Mouse (Mus musculus) kidney, adult 9 months (tissue): ENCODE results near the gene Tubgcp6.
A peak's percentile ranks its signal among the peaks of the same experiment; 100 is the strongest.

Experiments used
- DNase-seq: peaks from one replicate; pipeline ENCODE4 v3.0.0; 2022

Gene Tubgcp6

DNA sequence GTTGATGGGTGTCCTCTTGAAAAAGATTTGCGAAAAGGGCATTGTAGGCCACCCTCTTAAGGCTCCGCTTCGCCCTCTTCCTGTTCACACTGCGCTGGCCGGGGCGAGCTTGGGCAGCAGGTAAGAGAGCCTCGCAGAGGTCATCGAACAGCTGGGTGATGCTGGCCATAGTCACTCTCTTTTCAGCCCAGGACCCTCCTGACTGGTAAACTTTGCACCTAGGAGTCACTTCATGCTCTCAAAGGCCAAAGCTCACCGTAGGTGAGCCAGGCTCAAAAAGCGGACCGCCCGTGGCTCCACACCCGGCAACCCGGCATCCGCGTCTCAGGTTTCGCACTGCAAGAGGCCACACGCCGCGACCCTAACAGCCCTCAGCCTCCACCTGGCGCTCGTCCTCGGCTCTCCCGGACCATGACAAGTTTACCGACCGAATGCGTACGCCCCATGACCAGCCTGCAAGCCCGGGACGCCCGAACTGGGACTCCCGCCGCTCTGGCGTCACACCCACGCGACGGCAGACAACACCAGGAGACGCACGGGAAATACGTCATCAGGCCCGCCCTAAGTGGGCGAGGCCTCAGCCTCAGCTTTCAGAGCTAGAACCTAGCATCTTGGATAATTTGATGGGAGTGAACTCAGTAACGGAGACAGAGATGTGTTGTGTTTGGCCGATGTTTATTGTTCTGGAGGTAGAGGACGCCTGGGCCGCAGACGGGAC is at the start of gene Tubgcp6:
Gene Tubgcp6, minus strand, starts transcription at position 464 of the 718 bp plus-strand sequence.
- peak; percentile 96 for DNase-seq

DNA sequence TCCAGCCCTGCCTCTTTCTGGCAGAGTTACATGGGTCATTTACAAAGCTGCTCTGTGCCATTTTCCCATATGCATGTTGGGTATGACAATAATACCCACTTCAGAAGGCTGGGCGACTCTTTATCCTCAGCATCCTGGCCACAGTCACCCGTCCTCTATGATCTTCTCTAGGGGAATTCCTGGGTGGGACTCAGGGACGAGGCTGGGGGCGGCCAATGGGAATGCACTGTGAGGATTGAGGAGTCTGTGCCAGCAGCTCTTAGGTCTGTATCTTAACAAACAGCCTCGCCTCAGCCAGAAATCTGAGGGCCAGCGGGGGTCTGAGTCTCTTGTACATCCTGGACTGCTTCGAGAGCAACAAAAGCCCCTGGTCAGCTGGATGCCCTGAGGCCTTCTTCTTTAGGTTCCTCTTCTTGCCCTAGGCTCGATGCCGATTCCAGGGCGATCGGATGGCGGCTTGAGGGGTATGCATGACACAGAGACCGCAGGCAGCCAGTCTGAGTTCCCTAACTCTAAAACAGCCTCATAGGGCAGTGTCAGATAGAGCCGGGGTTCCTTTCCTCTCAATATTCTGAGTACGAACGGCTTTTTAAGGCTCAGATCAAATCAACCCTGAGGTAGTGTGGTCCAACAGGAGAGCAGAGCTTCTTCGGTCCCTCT is 49.5 kb upstream of the Tubgcp6 start:
- DNase-seq = no peak

DNA sequence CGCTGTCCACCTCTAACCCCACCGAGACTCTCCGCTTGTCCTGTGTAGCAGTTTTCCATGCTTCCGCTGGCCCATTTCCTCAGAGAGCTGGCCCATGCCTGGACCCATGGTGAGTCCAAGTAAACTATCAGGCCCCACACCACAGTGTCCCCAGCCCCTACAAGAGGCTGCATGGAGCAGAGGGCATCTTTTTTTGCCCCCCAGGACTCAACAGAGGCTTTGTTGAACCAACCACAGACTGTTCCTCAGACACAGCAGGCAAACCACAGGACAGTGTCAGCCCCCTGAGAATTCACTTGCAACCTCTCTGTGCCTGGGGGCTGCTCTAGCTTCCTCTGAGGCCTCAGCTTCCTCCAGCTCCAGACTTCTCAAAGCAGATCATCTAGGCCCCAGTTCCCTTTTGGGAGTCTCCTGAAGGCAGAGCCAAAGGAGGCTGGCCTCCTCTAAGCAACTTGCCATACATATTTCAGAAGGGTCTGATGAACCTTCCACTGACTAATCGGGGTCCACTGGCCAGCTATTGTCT is 48.7 kb upstream of the Tubgcp6 start:
- no peak for DNase-seq

DNA sequence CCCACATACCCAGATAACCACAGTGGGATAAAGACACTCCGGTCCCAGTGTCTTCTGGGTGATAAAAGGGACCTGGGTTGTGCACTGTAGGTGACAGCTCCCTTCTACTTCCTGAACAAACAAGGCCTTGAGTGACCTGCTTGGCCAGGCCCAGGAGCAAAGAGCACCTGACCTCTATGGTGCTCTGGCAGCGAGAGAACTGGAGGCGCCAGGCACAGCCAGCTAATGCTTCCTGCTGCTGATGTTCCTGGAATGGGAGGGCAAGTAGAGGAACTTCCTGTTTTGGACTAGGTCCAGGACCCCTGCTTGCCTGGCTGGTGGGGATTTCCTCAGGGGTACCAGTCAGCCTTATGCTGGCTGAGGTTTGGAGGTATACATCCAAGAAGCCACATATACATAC is 47.2 kb upstream of the Tubgcp6 start:
- peak; percentile 86 for DNase-seq

DNA sequence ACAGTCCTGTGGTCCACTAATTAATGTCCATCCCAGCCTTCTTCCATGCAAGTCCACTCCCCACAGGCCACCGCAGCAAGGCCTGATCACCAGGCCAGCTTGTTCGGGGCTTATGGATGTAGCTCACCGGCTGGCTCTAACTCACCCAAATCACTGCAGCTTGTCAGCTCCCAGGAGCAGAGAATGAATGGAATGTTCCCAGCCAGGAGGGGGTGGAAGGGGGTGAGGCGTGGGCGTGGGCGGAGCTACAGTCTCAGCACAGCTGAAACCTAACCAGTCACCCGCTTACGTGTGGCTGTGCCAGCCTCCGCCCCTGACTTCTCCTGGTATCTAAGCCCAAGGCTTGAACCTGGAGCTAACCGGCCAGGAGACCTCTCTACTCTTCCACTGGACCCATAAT is 46.5 kb upstream of the Tubgcp6 start:
- peak; percentile 97 for DNase-seq

DNA sequence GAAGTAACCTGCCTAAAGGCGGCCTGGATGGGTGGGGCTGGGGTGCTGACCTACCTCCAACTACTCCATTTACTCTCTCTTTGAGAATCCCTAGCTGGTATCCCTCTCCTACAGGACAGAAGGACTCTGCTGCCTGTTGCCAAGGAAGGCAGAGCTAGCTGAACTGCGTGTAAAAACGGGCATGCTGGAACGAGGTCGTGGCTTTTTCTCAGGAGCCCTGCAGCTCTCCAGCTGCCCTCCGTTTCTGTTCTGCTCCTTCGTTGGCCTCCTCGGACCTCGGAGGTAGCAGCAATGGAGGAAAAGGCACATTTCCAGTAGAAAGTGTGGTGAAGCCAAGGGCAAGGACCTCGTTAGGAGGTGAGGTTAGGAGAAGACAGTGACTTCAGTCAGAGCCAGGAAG is 46.0 kb upstream of the Tubgcp6 start:
- DNase-seq = no peak

DNA sequence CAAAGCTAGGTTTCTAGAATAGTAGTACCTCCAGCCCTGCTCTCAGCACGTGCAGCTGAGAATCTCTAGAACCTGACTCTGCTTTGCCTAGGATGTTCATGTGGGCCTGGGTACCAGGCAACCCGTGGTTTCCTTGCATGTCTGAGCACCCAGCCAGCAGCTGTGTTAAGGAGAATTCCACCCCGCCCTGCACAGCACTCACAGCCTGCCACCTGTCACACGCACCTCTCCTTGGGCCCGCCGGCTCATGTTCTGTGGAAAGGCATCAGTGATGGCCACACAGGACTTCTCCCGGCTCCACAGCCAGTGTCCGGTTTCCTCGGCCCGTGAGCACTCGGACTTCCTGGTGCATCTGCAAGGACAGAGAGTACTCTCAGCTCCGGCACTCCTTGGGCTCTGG is 42.6 kb upstream of the Tubgcp6 start:
- no peak for DNase-seq

DNA sequence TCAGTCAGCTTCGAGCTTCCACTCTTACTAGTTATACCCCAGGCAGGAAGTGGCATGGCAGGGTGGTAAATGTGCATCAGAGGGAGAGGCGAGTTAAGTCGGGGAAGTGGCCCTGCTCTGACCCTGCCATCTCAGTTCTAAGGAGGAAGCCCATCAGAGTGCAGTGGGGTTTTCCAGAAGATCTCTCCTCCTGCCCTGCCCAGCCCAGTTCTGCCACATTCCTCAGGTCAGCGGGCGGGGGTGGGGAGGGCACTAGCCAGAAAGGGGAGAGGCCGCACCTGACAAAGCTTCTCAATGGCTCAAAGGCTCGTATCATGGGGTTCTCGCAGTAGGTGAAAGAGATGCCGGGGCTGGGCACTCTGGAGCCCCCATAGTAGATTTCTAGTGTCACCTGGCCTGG is 38.5 kb upstream of the Tubgcp6 start:
- DNase-seq = no peak

DNA sequence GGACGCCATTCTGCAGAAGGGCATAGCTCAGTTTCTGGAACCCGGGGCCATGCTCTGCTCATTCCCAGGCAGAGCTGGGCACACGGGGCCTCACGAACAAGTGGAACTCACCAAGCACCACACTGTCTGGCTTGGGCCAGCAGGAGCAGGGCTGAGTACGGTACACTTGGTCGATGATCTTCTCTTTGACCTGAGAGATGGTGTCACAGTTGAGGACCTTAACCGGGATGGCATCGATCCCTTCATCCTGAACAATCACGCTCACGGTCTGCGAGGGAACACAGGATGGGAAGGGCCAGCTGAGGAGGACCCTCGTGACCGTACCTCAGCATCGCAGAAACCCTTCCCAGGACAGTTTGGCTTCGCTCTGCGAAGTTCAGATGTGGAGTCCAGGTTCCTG is 35.6 kb upstream of the Tubgcp6 start:
- DNase-seq = no peak

DNA sequence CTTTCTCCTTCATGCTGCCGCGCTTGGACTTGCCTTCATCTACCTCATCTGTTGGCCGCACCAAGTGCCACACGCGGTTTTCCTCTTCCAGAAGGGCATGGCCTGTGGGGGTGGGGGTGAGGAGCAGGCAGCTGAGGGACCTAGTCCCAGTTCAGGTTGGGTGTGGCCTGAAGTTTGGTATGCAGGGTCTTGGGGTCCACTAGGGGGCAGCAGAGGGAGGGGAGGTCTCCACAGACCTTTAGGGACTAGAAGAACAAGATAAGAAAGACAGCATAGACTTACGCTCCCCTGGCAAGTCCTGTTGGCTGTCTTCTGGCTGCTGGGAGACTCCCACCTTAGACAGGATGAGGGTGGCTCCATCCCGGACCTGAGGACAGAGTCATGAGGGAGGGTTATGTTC is 35.0 kb upstream of the Tubgcp6 start:
- peak; percentile 77 for DNase-seq

DNA sequence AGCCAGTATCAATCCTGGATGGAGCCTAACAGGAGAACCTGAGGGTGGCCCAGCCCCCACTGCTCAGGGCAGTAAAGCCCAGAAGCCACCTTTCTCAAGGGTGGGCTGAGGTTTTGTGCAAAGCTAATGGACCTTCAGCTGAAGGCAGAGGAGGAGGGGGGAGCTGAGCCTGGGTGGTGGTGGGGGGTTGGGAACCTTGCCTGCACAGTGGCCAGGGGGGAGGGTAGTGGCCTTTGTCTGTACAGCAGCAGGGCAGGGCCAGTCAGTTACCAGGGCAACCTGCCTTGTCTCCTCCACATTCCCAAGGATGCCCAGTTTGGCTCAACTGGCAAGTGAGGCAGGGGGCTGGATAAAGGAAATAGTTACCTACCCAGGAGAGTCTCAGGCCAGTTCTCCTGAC is 29.4 kb upstream of the Tubgcp6 start:
- no peak for DNase-seq

DNA sequence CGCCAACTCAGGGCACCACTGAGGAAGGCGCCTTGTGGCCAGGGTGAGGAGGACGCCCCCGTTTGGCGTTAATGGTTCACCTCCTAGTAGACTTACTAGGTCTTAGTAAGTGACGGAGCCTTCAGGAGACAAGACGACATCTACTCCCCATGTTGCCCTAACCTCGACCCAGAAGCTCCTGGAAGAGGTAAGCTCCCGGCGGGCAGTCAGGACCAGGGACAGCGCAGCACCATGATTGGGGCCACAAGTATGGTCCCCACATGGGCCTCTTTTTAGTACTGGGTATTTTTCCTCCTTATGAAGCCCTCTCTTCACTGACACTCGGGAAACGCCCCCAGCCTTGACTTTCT is 27.1 kb upstream of the Tubgcp6 start:
- DNase-seq = no peak

DNA sequence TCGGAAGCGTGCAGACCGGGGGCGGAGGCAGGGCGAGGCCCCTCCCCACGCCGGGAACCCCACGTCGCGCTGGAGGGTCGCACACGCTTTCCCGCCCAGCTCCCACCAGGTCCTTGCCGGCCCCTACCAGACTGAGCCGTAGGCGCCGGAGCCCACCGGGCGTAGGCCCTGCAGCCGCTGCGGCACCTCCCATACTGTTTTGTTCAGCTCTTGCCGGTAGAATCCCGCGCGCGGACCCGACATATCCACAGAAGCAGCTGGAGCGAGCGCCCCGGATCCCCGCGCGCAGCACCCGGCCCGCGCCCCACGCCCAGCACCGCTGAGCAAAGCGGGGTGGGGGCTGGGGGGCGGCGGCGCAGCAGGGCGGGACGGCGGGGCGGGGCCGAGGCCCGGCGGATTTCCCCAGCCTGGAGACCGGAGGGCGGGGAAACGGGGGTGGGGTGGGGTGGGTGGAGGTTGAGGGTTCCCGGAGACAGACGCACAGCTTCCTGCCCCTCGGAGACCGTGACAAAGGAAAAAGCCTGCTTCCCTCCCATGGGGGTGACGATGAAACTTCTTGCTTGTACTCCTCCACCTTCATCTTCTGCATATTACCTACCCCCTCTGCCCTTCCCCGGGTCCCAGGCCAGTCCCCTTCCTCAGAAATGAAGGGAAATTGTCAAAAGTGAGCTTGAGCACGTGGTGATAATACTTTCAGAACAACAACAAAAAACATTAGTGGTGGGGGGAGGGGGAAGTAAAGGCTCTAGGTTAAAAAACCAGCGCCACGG is 26.5 kb upstream of the Tubgcp6 start, which contains the start of gene Mapk11:
Gene Mapk11, minus strand, starts transcription at position 358 of the 770 bp plus-strand sequence.
- peak; percentile 48 for DNase-seq

DNA sequence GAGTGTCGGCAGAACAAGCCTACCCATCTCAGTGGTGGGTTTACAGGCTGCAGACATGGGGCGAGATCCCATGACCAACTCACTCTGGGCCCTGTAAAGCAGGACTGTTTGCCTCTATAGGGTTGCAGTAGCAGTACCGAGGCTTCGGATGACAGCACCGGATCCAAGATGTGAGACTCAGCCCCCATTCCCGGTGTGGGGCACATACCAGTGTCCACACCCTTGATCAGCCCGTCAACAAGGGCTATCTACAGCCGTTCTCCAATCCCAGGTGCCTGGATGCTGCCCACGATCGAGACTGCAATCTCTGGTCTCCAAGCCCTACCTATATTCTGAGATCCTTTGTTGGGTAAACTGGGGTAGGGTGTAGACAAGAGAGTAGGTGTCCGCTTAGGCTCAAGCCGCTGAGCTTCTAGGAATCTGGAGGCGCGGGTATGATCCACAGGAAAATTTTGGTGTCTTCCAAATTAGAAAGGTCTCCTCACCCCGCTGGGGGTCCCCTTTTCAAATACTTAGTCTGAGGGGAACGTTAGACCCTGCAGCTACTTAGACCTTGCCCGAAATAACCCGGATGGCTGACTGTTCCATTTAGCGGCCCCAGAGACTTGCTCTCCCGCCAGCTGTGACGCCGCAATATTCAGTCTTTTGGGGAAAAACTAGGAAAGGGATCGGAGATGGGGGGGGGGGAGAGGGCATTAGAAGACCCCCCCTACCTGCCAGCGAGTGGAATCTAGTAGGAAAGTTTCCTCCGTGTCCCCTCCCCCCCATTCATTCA is 25.8 kb upstream of the Tubgcp6 start:
- DNase-seq = no peak

DNA sequence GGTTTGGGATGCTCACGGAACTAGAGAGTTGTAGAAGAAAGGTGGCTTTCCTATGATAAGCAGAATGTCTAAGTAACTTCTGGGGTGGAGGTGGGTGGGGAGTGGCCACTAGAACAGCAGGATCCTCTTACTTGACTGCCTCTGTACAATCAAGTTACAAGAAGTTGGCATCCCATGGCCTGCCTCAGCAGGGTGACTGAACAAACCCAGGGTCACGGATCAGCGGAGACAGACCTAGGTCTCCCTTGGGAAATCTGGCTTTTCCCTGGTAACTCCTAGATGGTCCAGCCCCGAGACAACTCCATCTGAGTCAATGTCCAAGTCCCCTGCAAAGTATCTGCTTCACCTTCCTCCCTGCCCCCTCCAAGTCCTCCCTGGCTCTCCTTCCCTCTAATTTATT is 25.0 kb upstream of the Tubgcp6 start:
- DNase-seq = peak; percentile 50

DNA sequence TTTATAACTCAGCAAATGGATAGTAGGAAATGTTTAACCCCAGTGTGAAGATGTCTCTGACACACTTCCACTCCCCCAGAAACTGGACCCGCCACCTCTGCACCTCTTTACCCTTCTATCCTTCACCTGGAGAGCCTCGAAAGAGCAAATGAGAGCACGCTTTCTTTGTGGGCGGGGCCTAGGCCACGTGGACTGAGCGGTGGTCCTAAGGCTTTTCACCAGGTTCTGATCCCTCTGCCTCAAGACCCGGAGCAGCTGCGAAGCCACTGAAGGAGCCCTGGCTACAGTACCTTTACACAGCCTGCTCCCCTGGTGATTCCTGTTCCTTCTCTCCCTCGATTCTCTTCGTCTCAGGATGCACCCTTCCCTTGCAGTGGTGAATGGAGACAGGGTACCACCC is 24.5 kb upstream of the Tubgcp6 start:
- DNase-seq = no peak

DNA sequence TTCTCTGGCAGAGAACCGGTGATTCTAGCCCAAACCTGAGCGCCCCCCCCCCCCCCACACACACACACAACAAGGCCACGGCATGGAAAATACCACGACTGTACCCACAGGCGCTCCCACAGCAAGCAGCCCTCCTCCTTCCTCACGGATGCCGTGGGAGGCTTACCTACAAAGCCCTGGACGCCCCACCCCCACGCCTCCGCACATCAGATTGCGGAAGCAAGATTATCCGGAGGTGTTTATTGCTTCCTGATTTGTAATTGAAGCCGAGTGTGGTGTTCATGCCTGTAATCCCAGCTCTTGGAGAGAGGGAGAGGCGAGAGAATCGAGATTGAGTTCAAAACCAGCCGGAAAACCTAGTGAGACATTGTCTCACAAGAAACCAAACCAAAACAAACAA is 24.1 kb upstream of the Tubgcp6 start:
- DNase-seq = peak; percentile 41

DNA sequence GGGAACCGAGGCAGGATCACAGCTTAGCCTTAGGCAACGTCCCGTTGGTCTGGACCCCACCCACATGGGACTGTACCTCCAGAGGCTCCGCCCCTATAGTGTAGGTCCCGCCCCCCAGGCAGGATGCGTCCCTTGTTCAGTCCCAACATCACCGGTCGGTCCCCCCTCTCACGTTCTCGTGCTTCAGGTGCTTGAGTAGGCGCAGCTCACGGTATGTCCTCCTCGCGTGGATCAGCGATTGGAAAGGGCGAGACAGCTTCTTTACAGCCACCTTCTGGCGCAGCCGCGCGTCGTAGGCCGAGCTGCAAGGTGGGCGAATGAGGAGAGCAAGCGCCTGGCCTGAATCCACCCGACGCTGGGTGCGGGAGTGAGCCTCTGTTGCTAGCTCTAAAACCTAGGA is 23.6 kb upstream of the Tubgcp6 start:
- DNase-seq = peak; percentile 53

DNA sequence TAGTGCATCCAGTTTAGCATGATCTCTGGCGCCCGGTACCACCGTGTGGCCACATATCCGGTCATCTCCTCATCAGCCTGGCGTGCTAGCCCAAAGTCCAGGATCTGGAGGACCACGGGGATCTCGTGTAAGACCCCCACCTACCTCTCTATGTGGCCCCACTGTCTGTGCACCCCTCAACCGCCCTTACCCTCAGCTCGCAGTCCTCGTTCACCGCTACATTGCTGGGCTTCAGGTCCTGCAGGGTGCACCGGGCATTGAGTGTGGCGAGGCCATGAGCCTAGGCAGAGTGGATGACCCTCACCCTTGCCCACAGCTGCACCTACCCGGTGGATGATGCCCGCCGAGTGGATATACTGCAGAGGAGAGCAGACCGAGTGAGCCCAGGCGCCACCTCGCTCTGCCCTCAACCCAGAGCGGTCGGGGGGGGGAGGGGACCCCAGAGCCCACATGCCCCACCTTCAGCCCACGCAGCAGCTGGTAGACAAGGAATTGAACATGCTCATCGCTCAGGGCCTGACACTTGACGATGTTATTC is 23.0 kb upstream of the Tubgcp6 start:
- no peak for DNase-seq

DNA sequence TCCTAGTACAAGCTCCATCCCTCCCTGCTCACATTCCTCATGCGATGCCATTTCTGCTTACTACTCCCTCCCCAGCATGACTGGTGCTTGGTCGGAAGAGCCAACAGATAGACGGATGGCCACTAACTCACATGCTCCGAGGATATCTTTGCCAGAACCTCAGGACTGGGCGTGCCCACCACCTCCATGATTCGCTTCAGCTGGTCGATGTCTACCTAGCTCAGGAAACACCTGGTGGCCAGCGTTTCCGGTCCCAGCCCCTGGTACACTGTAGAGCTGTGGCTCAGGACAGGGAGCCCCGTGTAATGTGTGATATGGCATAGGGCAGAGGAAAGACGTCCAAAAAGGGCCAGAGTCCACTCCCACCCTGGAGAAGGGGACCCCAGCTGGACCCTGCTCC is 22.1 kb upstream of the Tubgcp6 start:
- DNase-seq = no peak

DNA sequence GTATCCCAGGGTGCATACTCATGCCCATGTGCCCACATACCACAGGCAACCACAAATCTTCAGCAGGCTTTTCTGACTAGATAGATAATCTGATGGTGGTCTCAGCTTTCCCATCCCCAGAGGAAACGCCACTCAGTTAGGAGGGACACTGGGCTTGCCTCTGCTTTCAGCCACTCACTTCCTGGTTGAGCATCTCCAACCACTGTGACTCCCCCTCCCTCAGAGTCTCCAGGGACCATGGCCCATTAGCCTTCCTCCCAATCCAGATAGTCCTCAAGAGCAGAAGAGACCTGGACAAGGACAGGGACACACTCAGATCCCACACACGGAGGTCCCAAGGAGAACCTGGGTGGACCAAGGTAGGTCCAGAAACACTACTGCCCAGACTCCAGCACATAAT is 20.2 kb upstream of the Tubgcp6 start:
- no peak for DNase-seq

DNA sequence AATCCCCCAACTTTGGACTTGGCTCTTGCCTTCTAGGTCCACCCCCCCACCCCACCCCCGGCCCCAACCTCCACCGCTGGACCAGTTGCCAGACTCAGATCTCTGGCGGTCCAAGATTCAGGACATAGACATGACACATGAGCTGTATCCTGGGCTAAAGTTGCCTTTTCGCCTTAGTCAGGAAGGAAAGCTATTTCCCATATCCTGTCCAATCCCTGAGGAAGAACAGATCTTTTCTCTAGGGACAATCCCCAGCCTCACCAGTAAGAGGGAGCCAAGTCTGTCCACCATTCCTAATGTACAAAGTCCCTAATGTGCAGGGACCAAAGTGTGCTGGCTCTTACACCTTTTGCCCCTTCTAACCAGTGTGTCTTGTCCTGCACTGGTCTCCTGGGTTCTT is 19.0 kb upstream of the Tubgcp6 start:
- peak; percentile 57 for DNase-seq

DNA sequence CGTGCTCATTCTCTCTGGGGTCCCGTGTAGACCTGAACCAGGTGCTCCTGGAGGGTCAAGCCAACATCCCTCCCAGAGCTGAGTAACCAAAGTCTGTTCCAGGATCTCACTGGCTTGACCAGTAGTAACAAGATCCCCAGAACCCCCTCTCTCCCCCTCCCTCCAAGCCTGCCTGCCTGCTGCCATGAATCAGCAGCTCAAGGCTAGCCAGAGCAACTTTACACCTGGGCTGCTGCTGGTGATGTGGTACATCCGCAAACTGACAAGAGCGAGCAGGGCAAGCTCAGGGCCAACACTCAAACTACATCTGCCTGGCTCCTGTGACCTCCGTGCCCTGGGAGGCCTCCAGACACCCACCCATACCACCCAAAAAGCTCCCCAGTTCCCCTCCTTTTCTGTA is 18.5 kb upstream of the Tubgcp6 start:
- DNase-seq = no peak
